Mouse (Mus musculus) MN1 (cell line): ENCODE measurements around the gene Nr4a1.

Experiments
- DNase-seq: peaks from one replicate; pipeline ENCODE4 v3.0.0-alpha.2; 2016; ENCODE audit warnings: low spot score

Nr4a1 gene

DNA sequence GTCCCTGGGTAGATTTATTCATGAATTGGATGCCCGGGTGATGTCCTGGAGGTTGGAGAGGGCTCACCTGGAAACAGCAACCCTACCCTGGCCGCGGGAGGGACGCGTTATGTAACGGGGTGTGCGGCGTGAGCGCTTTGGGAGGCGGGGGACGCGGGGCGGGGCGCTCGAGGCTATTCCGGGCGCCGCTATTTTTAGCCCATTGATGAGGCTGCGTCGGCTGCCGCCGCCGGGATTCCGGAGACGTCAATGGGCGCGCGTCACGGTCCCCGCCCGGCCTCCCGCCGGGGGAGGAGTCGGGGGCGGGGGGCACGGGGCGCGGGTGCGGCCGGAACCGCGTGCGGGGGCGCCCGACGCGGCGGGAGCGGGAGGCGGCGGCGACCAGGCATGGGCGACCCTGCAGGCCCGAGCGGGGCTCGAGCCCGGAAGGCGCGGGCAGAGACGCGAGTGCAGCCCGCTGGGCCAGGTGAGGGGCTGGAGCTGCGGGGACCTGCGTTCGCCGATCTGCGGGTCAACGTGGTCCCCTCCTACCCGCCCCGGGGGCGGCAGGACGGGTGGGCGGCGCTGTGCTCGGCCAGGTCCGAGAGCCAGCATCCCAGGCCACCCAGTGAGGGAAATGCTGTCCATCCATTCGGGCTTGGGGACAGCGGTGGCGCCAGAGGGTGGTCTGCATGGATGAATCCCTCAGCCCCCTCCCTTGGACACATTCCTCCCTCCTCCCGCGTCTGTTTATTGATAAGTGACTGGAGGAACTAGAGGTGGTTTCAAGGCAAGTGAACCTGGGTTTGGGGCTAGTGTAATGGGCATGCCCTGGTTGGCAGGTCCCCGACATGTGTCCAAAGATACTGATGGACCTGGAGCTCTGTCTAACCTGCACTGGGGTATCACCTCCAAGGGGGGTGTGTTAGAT is at the start of gene Nr4a1:
Gene Nr4a1 (plus strand): TSS at position 384 of the 910 bp plus-strand sequence.
- DNase-seq, result peak; percentile 79

DNA sequence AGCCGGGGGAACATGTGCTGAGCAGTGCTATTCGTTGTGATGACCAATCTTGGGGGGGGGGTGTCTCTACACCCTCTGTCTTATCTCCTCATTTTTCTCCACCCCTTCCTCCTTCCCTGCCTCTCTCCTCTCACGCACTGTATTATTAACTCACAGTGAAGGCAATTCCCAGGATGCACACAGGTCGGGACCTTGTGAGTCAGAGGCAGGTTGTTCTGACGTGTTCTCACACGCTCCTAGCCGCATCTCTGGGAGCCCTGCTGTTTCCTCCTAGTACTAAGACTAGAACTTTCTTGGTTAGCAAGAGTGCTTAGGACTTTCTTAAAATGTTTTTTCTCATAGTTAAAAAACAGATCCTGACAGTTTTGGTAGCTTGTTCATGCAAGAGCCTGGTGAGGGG is 49.3 kb upstream of the Nr4a1 start:
- no peak for DNase-seq

DNA sequence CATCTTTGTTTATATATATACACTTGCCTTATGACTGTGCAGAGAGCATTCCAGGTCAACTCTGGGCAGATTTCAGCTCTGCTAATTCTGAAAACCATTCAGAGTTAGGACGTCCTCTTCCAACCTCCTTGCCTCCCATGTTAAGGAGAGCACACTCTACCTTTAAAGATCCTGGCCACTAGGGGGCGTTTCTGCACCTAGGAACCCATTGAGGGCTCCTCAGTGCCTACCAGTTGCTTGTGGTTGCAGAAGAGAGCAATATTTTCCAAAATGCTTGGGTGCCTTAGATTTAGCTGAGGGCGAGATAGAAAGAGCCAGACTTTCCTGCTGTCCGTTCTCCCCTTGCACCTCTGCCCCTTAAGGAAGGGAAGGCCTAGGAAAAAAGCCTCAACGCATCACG is 43.8 kb upstream of the Nr4a1 start:
- peak; percentile 86 for DNase-seq

DNA sequence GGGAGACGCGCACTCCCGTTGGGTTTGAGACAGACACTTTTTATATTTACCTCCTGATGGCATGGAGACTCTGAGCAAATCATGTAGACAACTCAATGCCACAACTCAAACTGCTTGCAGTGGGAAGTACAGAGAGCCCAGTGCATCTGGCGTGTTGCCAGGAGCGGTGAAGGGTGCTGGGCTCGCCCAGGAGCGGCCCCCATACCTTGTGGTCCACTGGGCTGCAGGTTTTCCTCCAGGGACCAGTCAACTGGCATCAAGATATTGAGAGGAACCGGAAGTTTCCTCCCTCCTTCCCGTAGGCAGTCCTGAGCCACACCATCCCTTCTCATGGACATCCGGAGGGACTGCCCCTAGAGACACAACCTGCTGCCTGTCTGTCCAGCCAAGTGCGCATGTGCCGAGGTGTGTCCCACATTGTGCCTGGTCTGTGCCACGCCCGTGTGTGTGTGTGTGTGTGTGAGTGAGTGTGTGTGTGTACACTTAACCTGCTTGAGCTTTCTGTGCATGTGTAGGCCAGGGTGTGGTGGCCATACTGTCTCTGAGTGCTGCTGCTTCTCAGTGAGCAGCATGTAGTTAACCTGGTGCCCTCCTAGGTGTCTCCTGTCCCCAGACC is 43.0 kb upstream of the Nr4a1 start:
- no peak for DNase-seq

DNA sequence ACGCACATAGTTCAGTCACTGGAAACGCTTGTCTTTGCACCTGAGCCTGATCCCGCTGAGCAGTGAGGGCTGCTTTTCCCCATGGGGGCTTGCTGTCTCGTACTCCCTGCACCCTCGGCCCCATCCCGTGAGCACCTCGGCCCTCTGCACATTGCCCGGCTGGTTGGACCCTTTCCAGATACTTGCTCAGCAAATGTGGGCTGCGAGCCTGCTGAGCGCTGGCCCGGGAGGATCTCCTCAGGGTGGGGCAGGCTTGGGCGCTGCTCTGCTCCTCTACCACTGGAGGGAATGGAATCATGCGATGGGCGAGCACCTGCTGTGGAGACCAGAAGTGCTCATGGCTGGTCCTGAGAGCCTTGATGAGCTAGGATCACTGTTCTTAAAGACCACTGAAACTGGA is 41.6 kb upstream of the Nr4a1 start:
- peak; percentile 80 for DNase-seq

DNA sequence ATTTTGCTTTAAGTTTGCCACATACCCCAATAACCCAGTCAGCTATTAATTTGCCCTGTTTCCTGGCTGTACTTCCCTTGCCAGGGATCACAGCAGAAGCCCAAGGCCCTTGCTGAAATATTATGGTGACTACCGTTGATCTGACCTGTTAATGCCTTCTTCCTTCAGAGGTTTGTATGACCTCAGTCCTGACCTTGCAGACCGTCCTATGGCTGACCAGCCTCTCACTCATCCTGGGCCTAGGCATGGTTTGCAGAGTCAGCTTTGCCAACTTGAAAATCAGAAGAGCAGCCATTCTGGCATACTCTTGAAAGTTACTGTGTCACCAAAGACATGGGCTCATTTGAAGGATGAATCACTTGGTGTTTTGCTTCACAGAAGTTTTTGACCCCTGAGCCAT is 38.9 kb upstream of the Nr4a1 start:
- DNase-seq, result no peak

DNA sequence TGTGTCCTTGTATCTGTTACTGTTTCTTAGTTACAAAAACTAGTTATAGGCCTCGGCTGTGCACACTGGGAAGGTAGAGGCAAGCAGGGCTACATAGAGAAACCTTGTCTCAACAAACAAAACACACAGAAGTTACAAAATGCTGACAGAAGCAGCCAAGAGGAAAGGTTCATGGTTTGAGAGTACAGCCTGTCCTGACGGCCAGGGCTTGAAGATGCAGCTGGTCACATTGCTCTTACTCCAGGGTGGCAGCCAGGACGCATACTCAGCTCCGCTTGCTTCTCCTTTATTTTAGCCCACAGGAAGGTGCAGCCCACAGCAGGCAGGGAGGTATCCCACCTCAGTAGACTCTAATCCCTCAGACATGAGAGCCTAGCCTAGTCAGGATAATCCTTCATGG is 38.0 kb upstream of the Nr4a1 start:
- DNase-seq, result no peak

DNA sequence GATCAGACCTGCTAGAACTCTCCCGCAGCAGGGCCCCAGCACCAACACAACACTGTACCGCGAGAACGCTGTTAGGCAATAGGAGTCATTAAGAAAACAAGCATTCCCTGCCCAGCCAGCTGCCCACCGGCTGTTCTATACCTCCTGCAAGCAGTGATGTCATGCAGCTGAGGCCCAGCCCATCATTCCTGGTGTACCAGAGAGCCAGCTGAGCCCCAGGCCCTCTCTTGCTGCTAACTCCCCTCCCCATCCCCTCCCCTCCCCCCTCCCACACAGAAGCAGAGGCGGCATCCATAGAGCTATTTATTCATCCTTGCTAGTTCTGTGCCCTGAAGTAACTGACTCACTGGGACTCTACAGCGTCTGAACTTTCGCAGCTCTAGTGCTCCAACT is 33.2 kb upstream of the Nr4a1 start:
- peak; percentile 46 for DNase-seq

DNA sequence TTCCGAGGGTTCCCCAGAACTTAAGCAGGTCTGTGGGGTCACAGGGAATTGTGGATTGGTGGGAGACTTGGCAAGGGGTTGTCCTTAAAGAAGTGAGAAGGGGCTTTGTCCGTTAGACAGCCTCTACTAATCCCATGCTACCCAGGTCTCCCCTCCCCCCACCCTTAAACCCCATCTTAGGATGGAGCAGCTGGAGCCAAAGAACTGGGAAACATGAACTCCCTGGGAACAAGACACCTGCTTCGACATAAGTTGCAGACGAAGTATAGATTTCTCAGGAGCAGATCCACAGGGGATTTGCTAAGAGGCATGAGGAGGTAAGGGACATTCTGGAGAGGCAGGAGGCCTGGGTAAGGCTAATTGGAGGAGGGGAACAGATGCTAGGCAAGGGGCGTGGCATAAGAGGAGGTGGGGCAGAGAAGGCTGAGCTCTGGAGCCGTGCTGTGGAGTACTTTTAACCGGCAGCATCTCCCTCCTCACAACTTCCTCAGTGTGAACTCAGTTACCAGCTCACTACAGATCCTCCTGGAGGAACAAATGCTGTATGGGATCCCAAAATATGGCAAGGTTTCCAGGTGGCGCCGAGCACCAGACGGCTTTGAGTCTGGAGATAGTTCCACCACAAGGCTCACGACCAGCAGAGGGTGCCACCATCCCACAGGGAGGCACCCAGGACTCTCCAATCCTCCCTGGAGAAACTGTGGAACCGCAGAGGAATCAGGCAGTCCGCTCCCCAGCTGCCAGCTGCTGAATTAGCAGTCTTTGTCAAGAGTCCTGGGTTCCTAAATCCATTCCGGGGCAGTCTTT is 32.6 kb upstream of the Nr4a1 start:
- DNase-seq, result peak; percentile 96

DNA sequence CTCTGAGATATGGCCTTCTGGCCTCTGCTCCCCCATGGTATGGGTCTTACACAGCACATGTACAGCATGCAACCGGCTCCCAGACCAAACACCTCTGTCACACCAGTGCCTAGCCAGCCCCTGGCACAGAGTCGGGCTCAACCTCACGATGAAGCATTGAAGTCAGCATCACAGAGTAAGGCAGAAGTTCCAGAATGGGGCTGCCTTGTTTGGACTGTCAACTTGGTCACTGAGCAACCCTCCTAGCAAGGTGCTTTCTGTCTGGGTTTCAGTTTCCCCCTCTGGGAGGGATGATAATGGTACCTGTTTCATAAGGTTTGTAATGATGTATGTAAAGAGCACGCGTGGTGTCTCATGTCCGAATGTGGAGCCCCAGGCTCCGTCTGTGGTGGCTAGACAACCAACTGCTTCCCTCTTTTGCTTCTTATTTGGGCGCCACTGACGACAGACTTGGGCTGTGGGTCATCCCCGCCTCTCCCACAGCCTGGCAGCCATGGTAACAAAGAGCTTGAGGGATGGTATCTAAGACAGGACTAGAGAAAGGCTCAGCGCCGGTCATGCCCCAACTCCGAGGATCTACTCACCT is 31.1 kb upstream of the Nr4a1 start:
- no peak for DNase-seq

DNA sequence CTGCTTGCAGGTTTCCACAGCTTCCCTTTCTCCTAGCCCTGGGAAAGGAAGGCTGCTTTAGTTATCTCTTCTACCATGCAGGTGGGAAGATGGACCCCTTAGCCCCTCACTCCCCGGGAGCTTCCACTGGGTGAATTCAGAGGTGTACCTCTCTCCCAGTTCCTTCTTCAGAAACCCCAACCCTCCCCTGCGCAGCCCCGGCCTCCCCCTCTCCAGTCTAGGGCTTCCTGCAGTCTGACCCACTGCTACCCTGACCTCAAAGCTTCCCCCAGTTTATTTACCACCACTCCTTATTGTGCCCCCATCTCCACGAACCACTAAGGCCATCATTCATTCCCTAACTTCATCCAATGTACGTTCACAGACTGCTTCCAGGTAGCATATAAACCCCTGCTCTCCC is 30.5 kb upstream of the Nr4a1 start:
- no peak for DNase-seq

DNA sequence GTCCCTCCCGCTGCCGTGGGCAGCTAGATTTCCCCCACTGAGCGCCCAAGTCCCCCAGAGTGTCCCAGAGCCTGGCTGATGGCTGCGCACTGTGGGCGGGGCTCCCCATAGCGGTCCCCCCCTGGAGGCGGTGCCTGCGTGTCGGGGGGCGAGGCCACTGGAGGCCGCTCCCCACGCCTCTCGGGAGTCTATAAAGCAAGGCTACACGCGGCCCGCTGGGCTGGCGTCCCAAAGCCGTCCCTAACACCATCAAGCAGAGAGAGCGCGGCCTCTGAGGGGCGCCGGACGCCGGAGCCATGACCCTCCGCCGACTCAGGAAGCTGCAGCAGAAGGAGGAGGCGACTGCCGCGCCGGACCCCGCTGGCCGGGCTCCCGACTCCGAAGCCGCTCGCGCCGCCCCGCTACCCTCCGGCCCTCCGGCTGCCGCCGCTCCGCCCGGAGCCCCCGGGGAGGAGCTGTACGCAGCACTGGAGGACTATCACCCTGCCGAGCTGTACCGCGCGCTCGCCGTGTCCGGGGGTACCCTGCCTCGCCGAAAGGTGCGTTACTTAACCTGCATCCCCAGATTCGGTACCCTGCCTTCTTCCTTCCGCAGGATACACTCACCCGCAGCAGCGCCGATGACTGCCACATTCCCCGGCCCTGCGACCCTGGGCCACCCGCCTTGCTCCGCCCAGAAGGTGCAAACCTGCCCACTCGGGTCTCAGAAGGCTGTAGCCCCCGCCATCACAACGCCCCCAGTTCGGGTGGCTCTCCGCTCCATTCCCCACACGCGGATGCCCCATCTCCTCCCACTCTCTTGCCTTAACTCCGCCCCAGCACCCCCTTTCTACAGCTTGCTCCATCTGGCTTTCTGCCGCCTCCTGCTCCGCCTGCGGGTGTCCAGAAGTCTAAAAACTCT is 29.8 kb upstream of the Nr4a1 start, which contains the start of gene Grasp:
Gene Grasp (plus strand): TSS at position 183 of the 901 bp plus-strand sequence.
- DNase-seq, result peak; percentile 90

DNA sequence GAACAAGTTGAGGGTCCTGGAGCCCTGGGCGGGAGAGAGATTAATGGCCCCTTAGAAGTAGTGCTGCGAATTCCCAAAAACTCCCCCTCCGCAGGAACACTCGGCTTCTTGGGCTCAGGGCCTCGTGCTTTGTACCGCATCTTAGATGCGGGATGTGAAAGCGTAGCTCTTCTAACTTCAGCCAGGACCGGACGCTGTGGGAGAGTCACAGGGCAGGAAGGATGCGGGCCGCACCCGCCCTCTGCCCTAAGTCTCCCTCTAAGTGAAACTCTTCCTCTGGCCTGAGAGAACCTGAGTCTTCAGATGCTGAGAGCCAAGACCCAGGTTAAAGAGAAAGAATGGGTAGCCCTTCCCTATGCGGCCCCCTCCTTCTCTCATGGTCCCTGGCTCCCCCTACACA is 29.1 kb upstream of the Nr4a1 start:
- DNase-seq, result no peak

DNA sequence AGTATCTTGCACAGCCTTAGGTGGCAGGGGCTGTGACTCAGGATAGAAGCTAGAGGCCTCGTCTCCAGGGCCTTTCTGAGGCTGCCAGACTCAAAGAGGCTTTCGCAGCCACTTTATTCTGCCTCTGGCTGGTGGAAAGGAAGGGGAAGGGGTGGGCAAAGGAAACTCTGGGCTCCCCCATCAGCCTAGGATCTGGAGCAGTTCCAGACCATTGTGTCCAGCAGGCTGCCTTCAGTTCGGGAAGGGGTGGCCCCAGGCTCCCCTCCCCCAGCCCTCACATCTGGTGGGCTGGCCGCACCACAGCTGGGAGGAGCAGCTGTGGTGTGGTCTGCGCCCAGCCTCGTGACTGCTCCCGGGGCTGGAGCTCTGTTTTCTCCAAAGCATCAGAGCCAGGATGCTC is 26.1 kb upstream of the Nr4a1 start:
- peak; percentile 71 for DNase-seq

DNA sequence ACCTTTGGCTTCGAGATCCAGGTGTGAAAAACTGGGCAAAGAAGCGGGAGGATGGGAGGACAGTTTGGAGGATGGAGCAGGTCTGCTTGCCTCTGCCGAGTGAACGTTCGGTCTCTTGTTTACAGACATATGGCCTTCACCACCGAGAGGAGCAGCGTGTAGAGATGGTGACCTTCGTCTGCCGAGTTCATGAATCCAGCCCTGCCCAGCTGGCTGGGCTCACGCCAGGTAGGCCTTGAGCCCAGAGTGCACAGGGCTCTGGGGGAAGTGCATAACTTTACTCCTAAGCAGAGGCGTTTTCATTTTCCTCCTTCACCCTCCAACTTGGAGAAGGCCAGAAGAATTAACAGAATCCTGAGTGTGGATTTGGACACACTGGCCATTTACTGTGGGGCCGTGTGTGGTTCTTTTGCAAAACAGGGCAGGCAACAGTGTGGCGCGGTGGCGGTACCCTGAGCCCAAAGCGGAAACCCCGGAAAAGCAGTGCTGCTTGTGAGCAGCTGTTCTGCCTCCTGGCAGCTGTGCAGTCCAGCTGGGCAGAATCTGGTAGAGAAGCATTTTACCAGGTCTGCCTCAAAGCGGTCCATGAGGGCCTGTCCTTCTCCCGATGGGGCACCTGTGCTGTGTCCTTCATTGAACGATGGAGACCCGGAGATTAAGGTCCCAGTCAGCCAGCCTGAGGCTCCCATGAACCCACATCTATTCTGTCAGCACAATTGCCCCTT is 25.0 kb upstream of the Nr4a1 start:
- no peak for DNase-seq

DNA sequence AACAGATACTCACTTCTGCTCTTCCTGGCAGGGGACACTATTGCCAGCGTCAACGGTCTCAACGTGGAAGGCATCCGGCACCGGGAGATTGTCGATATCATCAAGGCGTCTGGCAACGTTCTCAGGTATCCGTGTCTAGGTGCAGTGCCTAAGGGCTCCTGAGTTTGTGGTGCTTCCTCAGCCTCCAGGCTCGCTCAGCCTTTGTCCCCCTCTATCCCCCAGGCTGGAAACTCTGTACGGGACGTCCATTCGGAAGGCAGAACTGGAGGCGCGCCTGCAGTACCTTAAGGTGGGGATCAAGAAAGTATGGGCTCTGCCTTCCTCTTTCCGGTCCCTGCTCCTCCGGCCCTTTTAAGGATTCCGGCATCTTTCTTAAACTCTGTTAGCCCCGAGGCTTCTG is 23.6 kb upstream of the Nr4a1 start:
- DNase-seq, result no peak

DNA sequence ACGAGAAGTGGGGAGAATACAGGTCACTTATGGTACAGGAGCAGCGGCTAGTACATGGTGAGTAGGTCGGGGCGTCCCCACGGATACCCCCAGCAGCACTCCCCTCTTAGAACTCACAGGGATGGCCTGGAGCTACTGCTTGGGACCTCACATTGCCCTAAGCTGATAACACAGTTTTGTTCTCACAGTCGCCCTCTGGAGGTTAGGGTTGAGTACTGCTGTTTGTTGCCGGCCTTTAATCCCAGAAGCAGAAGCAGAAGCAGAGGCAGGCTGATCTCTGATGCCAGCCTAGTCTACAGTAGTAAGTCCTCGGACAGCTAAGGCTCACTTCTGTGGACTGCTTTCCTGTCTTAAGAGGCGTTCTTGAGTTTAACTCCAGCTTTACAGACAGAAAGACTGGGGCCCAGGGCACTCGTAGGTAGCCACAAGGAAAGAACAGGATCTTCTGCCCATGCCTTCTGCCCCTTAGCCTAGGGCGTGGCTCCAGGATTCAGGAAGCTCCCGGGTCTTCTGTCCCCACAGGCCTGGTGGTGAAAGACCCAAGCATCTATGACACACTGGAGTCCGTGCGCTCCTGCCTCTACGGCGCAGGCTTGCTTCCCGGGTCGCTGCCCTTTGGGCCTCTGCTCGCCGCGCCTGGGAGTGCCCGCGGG is 22.9 kb upstream of the Nr4a1 start:
- no peak for DNase-seq

DNA sequence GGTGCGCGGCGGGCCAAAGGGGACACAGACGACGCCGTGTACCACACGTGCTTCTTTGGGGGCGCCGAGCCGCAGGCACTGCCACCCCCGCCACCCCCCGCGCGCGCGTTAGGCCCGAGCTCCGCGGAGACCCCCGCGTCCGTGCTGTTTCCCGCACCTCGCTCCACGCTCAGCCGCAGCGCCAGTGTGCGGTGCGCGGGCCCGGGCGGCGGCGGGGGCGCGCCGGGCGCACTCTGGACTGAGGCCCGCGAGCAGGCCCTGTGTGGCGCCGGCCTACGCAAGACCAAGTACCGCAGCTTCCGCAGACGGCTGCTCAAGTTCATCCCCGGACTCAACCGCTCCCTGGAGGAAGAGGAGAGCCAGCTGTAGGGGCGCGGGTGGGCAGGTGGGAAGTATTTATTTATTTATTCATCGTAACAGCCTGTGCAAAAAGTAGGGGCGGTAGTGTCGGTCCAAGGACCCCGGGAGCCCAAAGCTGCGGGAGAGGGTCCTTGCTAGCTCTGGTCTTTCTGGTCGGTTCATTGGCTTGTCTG is 22.4 kb upstream of the Nr4a1 start:
- DNase-seq, result no peak

DNA sequence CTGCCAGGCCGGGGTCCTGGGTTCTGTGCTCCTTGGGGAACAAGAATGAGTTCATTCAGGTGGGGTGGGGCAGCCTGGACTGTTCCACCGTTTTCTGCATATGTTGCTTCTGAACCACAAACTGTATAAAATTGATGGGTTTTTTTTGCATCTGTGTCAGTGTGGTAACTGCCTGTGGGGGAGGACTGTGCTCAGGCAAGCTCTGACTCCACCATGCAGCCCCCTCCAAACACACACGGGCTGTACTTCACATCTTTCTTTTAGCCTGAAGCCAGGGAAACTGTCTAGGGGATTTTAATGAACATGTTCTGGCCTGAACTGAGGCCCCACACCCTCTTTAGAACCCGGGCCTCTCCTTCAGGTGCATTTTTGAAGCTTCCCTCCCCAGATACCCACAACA is 21.5 kb upstream of the Nr4a1 start:
- DNase-seq, result no peak

DNA sequence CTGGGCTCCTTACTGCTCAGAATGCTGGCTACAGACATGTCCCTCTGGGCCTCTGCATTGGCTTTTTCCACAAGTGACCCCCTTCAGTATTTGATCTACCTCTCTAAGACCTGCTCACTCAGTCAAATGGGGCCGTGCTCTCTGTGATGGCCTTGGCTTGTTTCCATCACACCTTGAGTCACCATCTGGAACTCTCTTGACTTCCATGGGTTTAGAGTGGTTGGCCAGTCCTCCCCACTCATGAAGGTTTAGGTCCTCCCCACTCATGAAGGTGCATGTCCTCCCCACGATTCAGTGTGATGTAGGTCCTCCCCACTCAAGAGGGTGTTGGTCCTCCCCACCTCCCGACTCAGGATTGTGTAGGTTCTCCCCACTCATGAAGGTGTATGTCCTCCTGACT is 20.9 kb upstream of the Nr4a1 start:
- no peak for DNase-seq
